Mouse (Mus musculus): ENCODE data around the gene Kifc3.
"Not testable (repeated sequence)": the region's sequence is repeated elsewhere in the genome, so short reads cannot be mapped to it uniquely, and the experiment has no call there.

Kifc3 gene

DNA sequence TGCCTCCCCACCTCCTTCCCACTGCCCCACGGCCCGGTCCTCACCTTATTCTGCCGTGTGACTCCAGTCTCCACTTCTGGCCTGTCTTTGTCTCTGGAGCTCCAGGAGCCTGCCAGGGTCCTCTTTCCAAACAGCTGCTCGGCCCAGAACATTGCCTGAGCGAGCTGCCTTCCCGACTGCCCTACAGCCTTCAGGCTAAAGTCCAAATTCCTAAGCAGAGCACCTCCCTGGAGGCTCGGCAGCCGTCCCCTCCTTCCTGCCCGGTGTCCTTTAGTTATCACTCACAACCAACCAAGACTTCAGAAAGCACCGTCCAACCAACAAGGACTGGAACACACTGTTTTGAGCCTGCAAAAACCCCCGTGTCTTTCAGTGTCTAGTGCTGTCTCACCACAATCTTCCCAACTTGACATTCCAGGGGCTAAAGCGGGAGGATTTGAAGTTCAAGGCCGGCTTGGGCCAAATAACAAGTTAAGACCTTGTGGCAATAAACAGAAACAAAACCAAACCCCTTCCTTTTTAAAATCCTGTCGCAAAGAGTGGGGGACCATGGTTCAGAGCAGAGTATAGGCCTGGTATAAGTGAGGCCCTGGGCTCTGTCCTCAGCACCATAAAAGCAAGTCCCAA lies at the start of gene Kifc3:
TSS of gene Kifc3 (minus strand) at position 164 of the 627 bp plus-strand sequence.
- no peak for DNase-seq (ENCODE audit: low spot score in 2 of 2)

DNA sequence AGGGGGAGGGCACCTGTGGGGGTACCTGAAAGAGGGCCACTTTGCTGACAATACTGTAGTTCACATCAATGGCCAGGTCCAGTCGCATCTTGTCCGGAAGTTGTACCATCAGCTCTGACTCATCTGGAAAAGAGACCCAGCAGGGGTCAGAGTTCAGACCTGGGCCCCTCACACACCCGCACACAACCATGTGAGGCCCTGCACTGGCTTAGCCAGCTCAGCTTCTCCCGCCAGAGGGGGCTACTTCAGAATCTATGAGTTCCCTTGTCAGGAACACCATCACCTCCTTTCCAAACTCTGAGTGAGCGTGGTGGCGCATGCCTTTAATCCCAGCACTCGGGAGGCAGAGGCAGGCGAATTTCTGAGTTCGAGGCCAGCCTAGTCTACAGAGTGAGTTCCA lies 49.4 kb upstream of the Kifc3 start:
- no peak for DNase-seq (ENCODE audit: low spot score in 2 of 2)

DNA sequence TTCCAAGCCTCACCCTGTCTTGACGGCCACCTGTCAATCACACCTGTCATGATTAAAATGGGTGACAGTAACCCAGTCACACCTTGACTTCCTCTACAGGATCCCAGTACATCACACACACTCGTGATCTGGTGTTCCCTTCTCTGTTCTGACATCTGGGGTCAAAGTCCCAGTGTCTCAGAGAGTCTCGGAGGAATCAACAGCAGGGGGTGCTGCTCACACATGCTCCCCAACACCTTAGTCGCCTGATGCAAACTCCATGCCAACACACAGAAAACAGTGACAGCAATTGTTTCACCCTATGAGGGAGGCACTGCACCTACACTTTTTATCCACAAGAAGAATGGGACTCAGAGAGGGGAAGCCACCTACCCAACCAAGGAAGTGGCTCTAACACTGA lies 47.2 kb upstream of the Kifc3 start:
- DNase-seq (ENCODE audit: low spot score in 2 of 2), result no peak

DNA sequence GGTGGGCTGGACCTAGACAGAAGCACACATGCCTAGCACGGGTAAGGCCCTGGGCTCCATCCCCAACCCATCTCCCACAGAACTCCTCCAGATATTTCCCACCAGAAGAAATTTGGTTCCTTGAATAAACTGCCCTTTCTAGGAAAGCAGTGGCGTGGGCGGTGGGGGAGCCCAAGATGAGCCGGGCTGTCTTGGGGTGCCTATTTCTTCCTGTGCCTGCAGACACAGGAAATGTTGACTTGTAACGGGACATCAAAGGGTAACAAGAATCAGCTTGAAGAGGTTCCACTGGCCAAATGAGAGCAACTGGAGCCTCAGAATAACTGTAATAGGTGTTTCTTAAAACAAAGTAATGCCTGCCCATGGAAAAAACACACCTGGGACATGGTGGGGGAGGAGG lies 44.7 kb upstream of the Kifc3 start:
- DNase-seq (ENCODE audit: low spot score in 2 of 2), result no peak

- DNase-seq (ENCODE audit: low spot score in 2 of 2), result no peak
These were observed 42.6 kb upstream of the Kifc3 start for GRCm38 (mm10) chr8:95245180-95245579.

DNA sequence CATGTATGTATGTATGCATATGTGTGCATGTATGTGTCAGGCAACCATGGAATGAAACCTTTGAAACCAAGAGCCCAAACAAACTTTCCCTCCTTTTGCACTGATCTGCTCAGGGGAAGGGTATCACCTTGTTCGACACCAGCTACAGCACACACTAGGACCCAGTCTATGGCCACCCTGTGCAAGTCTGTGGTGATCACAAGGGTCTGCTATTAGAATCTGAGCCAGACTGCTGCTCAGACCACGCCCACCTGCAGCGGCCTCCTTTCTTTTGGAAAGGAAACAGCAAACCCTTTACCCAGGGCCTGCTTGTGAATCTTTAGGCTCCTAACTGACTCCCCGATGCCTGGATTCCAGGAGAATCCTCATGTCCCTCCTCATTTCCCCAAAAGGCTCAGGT lies 41.2 kb upstream of the Kifc3 start:
- no peak for DNase-seq (ENCODE audit: low spot score in 2 of 2)

DNA sequence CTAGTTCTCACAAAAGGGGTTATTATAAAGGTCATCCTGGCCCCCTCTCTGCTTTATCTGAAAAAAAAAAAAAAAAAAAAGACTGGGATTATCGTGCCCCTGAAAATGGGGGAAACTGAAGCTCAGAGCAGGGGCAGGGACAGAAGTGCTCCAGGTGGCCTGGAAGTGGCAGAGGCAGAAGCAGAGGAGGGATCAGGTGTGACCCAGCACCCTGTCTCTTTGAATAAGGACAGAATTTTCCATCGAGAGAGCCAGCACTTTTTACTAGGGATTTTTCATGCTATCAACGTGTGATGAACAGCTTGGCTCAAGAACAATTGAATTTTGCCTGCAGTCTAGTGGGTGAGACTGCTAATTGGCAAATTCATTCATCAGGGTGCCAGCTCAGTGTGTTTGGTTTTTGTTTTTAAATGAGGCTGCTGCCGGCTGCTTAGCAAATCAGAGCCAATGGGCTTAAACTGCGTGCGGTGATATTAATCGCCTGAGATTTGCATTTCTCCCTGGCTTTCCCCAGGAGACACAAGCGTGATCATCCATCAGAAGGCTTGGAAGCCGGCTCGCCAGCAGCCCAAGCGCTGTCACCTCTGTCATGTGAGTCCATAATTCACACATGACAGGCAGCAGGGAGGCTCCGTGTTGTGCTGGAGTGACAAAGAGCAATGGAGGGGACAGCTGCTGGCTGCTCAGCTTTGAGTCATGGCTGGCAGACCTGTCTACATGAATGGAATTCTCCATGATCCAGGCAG lies 40.4 kb upstream of the Kifc3 start:
- DNase-seq (ENCODE audit: low spot score in 2 of 2), result peak; percentile 32 to 45

- DNase-seq (ENCODE audit: low spot score in 2 of 2), result no peak
These were observed 39.6 kb upstream of the Kifc3 start for GRCm38 (mm10) chr8:95242099-95242825.

- DNase-seq (ENCODE audit: low spot score in 2 of 2), result peak; percentile 75 to 79
These were observed 33.1 kb upstream of the Kifc3 start for GRCm38 (mm10) chr8:95235683-95236082.

GRCm38 (mm10) chr8:95230086-95230485 lies 27.5 kb upstream of the Kifc3 start:
- DNase-seq (ENCODE audit: low spot score in 2 of 2), result not testable (repeated sequence)

GRCm38 (mm10) chr8:95227151-95227468 lies 24.5 kb upstream of the Kifc3 start:
- no peak for DNase-seq (ENCODE audit: low spot score in 2 of 2)

GRCm38 (mm10) chr8:95226251-95227150 lies 23.9 kb upstream of the Kifc3 start:
- no peak for DNase-seq (ENCODE audit: low spot score in 2 of 2)

GRCm38 (mm10) chr8:95223969-95224368 lies 21.4 kb upstream of the Kifc3 start:
- DNase-seq (ENCODE audit: low spot score in 2 of 2), result no peak

DNA sequence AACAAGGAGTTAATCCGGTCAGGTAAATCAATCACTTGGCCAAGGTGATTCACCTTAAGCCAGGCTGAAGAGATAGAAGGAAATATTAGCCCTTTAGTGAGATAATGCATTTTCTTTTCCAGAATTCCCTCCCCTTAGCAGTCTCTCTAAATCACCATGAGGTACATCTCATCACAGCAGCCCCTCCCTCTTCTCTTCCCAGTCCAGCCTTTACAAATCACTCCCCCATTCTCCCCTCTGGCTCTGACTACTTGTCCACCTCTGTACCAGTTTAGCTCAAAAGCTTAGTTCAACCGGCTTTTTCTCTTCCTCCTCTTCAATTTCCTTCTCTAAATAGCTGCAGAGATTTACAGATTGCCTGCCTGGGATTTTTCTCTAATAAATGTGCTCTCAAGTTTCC lies 18.4 kb upstream of the Kifc3 start:
- DNase-seq (ENCODE audit: low spot score in 2 of 2), result no peak

DNA sequence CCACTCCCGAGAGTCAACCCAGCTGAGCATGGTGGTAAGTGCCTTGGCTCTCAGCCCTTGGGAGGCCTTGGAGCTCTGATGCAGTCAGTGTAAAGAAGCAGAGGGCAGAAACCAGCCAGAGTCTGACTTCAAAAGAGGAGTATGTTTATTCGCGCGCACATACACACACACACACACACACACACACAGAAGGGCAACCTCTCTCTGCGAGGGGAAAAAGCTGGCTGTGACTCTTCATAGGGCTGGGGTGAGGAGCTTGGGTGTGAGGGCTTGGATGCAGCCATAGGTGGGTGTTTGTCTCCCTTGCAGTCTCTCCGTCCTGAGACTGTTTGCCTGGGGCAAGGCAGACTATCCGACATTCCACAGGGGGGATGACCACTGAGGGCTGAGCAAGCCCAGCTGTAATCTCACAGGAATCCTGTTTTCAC lies 18.0 kb upstream of the Kifc3 start:
- DNase-seq (ENCODE audit: low spot score in 2 of 2), result no peak

DNA sequence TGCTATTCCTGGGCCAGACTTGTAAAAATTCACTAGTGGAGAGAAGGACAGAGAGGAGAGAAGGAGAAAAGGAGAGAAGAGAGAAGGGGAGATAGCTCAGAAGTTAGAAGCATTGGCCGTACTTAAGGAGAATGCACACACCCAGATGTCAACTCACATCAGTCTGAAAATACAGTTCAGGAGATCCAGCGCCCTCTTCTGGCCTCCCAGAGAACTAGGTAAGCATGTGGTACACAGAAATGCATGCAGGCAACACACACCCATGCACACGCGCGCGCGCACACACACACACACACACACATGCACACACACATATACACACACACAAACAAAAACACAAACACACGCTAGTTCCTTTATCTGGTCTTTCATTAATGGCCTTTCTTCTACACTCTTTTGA lies 17.0 kb upstream of the Kifc3 start:
- DNase-seq (ENCODE audit: low spot score in 2 of 2), result no peak

DNA sequence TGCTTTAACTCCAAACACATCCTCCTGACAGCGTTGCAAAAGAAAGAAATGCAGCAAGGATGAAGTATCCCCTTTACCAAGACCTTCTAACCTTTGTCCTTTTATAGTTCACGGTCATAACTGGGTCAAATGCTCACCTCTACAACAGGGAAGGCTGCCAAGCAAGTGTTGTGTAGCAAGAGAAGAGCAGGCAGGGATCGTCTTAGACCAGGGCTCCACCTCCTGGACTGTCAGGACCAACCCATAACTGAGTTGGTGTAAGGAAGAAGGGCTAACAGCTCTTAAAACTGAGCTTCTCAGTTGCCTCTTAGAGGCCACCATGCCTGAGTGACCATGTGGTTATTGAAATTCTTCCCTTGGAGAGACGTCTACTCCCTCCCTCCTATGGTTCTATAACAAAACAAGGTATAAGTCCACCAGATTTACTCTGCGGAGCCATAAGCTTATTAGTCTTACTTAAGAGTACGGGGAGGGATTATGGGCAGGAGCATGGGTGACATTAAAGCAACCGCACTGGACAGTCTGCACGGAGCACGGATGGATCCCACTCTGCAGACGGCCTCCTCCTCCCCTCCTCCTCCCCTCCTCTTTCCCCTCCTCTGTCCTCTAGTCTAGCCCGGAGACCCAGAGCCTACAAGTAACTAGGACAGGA lies 13.2 kb upstream of the Kifc3 start:
- DNase-seq (ENCODE audit: low spot score in 2 of 2), result no peak

GRCm38 (mm10) chr8:95209924-95210323 lies 7.3 kb upstream of the Kifc3 start:
- peak in 1 of 2 experiments; percentile 11 for DNase-seq (ENCODE audit: low spot score in 2 of 2)

GRCm38 (mm10) chr8:95205946-95206345 lies 3.3 kb upstream of the Kifc3 start:
- DNase-seq (ENCODE audit: low spot score in 2 of 2), result no peak

DNA sequence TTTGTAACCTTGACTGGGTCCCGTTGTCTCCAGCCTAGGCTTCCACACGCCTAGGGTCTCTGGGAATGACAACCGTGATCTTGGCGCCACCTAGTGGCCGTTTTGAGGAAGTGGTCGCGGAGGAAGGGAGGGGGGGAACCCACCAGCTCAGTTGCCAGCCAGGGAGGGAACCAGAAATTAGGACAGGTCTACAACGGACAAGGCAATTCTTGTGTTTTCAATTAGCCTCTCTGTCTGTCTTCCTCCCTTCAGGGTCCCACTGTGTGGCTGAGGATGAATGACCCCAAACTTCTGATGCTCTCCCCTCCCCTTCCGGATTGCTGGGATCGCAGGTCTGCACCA lies 1.4 kb upstream of the Kifc3 start:
- peak; percentile 66 to 74 for DNase-seq (ENCODE audit: low spot score in 2 of 2)

DNA sequence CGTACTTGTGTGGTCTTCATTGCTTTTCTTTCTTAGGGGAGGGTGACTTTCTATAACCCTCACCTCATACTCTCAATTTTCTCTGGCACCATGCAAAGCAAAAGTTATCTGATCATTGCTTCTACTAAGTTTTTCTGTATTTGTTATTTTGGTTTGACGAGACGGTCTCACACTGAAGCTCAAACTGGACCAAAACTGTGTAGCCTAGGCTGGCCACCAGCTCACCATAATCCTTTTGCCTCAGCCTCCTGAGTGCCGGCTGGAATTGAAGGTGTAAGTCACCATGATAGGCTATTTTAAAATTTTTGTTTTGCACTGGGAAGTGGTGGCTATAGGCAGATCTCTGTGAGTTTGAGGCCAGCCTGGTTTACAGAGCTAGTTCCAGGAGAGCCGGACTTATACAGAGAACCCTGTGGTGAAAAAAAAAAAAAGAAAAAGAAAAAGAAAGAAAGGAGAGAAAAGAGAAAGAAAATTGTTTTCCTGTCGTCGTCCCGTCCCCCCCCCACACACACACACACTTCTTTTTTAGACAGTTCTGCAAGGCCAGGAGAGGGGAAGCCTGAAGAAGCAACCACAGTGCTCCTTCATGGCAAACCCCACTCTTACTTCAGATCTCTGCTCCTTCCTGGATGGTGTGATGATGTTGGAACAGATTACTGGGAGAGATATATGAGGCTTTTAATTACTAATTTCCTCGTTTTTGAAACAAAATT lies 870 bp upstream of the Kifc3 start:
- no peak for DNase-seq (ENCODE audit: low spot score in 2 of 2)

All from frontal cortex, postnatal 36 days (tissue).